Comparison of ENCODE assay signal across 8 mouse cellular contexts in the genomic region with DNA sequence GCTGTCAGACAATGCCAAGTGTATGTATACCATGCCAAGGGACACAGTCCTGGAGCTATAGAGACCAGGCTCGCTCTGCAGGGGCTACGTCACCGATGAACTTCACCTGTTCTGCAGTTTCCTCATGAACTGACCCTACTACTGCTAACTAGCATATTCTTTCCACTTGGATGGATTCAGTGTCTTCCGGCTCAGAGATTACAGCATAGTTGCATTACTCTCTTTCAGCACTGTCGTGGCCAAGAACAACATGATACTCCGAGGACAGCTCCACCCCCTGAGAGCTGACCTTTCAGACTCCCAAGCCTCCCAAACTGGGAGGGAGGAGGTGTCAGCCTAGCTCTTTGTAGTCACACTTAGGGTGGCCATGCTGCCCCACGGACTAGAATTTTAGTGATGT.
DNase-seq lines count a peak whose midpoint lies in the region; TF ChIP-seq lines count a peak whose summit lies in the region.

No protein-coding gene starts in this region.

- no peak for TF ChIP-seq CTCF in kidney, adult 2 months (conservative IDR thresholded peaks at IDR 0.05; ENCODE audit: insufficient read depth, insufficient read length, low read depth, low read length)

- no peaks in the 10 kb centered on the region for H3K27me3 ChIP-seq in kidney, adult 2 months (replicated peaks; ENCODE audit: control insufficient read depth, insufficient read depth, low read length)

- H3K4me3 ChIP-seq in kidney, adult 2 months (ENCODE audit: insufficient read depth, low read depth, low read length), result no peak overlapping the region

- peak; percentile 49 for DNase-seq in embryo, embryonic 10 days (ENCODE audit: low spot score)
- DNase-seq in embryo, embryonic 9.5 days (ENCODE audit: extremely low spot score), result no peak
- DNase-seq in ZHBTc4 (ENCODE audit: low read depth, low spot score), result peak; percentile 49
- peak; percentile 81 for DNase-seq in gastrocnemius, postnatal 25 days
- DNase-seq in kidney, adult 2 months, result peak; percentile 94
- peak; percentile 74 for DNase-seq in retina, postnatal 1 day
- DNase-seq in left cerebral cortex, postnatal 25 days (ENCODE audit: low spot score in 2 of 2), result no peak
- DNase-seq in right cerebral cortex, postnatal 36 days (ENCODE audit: low spot score in 2 of 2), result no peak

- WGBS in kidney, adult 2 months, result 14% methylated on average over 7 of the region's 7 CpGs

- peaks cover 30% of the 10 kb centered on the region for H3K4me1 ChIP-seq in kidney, adult 2 months (ENCODE audit: control insufficient read depth, insufficient read depth, low read length)

- H3K27ac ChIP-seq in kidney, adult 2 months (ENCODE audit: insufficient read depth, low read depth, low read length), result peak overlapping the region; percentile 44

- no peak for TF ChIP-seq POLR2A in kidney, adult 2 months (IDR thresholded peaks at IDR 0.05; ENCODE audit: low read depth, low read length)

- intact Hi-C loops in left cerebral cortex, postnatal 25 days (cut with DNase I), result no loop called here

- H3K36me3 ChIP-seq in kidney, adult 2 months (ENCODE audit: control insufficient read depth, insufficient read depth, low read length), result no peaks in the 10 kb centered on the region

Comparison
In these comparisons a context has a peak if more than half of its experiments do, and no peak if none do; other contexts are left out.
1. DNase-seq: peak in embryo, embryonic 10 days (single experiment), ZHBTc4 (single experiment), gastrocnemius, postnatal 25 days (single experiment), kidney, adult 2 months (single experiment) and retina, postnatal 1 day (single experiment); none in embryo, embryonic 9.5 days (single experiment), left cerebral cortex, postnatal 25 days (0 of 2) and right cerebral cortex, postnatal 36 days (0 of 2).